Mouse (Mus musculus): ENCODE results near the gene Vamp5. TPM values are rescaled to one million over a fixed set of nuclear protein-coding genes. Genes with fewer than 3 reads are reported as not detected.
A peak's percentile ranks its signal among the peaks of the same experiment; 100 is the strongest.

Gene Vamp5
- polyA plus RNA-seq, 1 experiment from 2014 or later, result 23.9 TPM

DNA sequence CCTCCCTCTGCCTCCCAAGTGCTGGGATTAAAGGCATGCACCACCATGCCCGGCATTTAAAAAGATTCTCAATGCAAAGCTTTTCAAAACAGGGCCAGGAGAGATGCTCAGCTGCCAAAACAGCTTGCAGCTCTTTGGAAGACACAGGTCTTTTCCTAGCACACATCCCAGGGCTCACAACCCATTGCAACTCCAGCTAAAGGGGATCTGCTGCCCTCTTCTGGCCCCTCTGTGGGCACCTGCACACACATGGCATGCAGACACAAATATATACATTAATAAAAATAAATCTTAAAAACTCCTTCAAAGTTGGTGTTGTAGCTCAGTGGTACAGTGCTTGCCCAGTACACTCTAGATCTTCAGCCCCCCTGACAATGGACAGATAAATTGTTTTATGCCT lies 29.7 kb upstream of the Vamp5 start:
- H3K4me3 ChIP-seq (replicated peaks), result no peak overlapping the region
- H3K4me1 ChIP-seq, result peaks cover 10% of the 10 kb centered on the region
- no peaks in the 10 kb centered on the region for H3K9me3 ChIP-seq
- no peak for ATAC-seq (ENCODE audit: insufficient read depth, low FRiP score, low read depth)
- H3K9ac ChIP-seq, result no peak overlapping the region
- no peaks in the 10 kb centered on the region for H3K36me3 ChIP-seq
- H3K27ac ChIP-seq, result no peak overlapping the region
- H3K27me3 ChIP-seq (replicated peaks), result no peaks in the 10 kb centered on the region
- 28% methylated on average over 1 of the region's 1 CpGs for WGBS
- no peak overlapping the region for H3K4me2 ChIP-seq

DNA sequence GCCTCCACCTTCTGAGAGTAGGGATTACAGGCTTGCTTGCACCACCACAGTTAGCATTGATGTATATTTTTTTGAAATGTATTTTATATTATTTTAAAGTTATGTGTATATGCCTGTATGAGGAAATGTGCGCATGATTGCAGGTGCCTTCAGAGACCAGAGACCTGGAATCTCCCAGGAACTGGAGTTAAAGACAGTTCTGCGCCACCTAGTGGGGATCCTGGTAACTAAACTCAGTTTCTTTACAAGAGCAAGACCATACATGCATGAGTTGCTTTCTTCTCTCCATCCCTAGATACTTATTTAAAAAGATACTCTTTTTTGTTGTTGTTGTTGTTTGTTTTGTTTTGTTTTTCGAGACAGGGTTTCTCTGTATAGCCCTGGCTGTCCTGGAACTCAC lies 29.3 kb upstream of the Vamp5 start:
- ATAC-seq (ENCODE audit: insufficient read depth, low FRiP score, low read depth), result no peak
- no peaks in the 10 kb centered on the region for H3K27me3 ChIP-seq (replicated peaks)
- 15% methylated on average over 3 of the region's 3 CpGs for WGBS
- no peaks in the 10 kb centered on the region for H3K36me3 ChIP-seq
- no peak overlapping the region for H3K4me2 ChIP-seq
- no peak overlapping the region for H3K27ac ChIP-seq
- peaks cover 5% of the 10 kb centered on the region; the same call in 1 of the 2 replicates for H3K4me1 ChIP-seq
- H3K9me3 ChIP-seq, result no peaks in the 10 kb centered on the region
- H3K4me3 ChIP-seq (replicated peaks), result no peak overlapping the region
- H3K9ac ChIP-seq, result no peak overlapping the region

DNA sequence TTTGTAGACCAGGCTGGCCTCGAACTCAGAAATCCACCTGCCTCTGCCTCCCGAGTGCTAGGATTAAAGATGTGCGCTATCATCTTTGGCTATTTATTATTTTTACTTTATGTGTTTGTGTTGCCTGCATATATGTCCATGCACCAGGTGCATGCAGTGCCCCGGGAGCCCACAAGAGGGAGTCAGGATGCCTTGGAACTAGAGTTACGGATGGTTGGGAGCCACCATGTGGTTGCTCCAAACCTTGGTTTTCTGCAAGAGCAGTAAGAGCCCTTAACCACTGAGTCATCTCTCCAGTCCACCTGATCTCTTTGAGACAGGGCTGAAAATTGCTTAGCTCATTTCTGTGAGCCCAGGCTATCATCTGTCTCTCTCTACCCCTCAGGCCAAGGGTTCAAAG lies 26.9 kb upstream of the Vamp5 start:
- Histone ChIP-seq H3K27me3 (replicated peaks) (no peaks in the 10 kb centered on the region), H3K9me3 (no peaks in the 10 kb centered on the region), H3K9ac (no peak overlapping the region), H3K27ac (no peak overlapping the region), H3K4me2 (no peak overlapping the region), H3K4me3 (replicated peaks) (no peak overlapping the region), H3K4me1 (no peaks in the 10 kb centered on the region), H3K36me3 (no peaks in the 10 kb centered on the region)
- under 1% methylated on average over 5 of the region's 5 CpGs for WGBS
- ATAC-seq (ENCODE audit: insufficient read depth, low FRiP score, low read depth), result peak; percentile 78; the same call in 1 of the 2 replicates

DNA sequence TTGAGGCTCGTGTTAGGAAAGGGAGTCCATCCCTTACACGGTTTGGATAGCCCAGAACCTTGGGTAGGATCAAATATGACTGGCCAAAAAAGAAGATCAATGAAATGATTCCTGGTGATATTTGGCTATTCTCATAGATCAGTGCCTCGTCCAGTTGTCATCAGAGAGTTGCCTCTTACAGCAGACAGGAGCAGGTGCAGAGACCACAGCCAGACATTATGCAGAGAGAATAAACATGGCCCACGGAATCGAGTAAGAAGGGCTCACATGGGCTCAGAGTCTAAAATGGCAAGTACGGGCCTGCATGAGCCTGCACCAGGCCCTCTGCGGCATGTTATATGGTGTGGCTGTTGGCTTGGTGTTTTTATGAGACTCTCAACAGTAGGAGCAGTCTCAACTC lies 25.1 kb upstream of the Vamp5 start:
- Histone ChIP-seq H3K27ac (no peak overlapping the region), H3K4me3 (replicated peaks) (no peak overlapping the region), H3K9ac (no peak overlapping the region), H3K9me3 (no peaks in the 10 kb centered on the region), H3K27me3 (replicated peaks) (no peaks in the 10 kb centered on the region), H3K4me1 (no peaks in the 10 kb centered on the region), H3K36me3 (no peaks in the 10 kb centered on the region), H3K4me2 (no peak overlapping the region)
- no peak for ATAC-seq (ENCODE audit: insufficient read depth, low FRiP score, low read depth)
- WGBS, result 66% methylated on average over 7 of the region's 7 CpGs

DNA sequence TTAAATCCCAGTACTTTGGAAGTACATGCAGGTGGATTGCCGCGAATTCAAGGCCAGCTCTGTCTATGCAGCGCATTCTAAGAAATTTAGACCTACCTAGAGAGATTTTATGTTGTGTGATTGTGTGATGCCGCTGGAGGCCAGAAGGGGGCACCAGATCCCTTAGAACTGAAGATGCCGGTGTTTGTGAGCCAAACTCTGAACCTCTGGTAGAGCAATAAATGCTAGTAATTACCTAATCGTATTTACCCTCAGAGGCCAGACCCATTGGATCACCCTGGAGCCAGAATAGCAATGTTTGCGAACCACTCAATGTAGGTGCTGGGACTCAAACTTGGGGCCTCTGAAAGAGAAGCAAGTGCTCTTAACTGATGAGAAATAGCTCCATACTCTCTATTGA lies 21.6 kb upstream of the Vamp5 start:
- WGBS, result 24% methylated on average over 7 of the region's 7 CpGs
- no peaks in the 10 kb centered on the region for H3K4me1 ChIP-seq
- H3K4me2 ChIP-seq, result no peak overlapping the region
- H3K9ac ChIP-seq, result no peak overlapping the region
- H3K36me3 ChIP-seq, result no peaks in the 10 kb centered on the region
- no peaks in the 10 kb centered on the region for H3K9me3 ChIP-seq
- no peak overlapping the region for H3K27ac ChIP-seq
- H3K4me3 ChIP-seq (replicated peaks), result no peak overlapping the region
- no peak for ATAC-seq (ENCODE audit: insufficient read depth, low FRiP score, low read depth)
- no peaks in the 10 kb centered on the region for H3K27me3 ChIP-seq (replicated peaks)

DNA sequence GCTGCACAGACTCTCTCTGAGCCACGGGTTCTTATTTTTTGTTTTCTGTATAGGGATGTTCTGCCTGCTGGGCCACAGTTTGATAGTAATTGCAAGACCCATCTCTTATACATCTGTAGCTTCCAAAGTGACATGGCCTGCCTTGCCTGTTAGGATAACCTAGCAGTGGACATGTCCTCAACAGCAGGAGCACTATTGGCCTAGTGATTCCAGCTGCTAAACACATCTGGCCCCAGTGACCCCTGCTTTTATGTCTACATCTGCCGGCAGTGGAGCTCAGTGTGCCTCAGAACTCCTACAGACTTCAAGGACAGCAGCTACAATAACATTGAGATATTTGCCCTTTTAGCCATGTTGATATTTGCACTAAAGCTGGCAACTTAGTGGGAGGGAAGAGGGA lies 19.7 kb upstream of the Vamp5 start:
- H3K9me3 ChIP-seq, result no peaks in the 10 kb centered on the region
- H3K27ac ChIP-seq, result no peak overlapping the region
- no peak overlapping the region for H3K9ac ChIP-seq
- WGBS, result 45% methylated on average over 2 of the region's 2 CpGs
- H3K36me3 ChIP-seq, result no peaks in the 10 kb centered on the region
- H3K4me1 ChIP-seq, result no peaks in the 10 kb centered on the region
- no peak for ATAC-seq (ENCODE audit: insufficient read depth, low FRiP score, low read depth)
- no peak overlapping the region for H3K4me2 ChIP-seq
- no peaks in the 10 kb centered on the region for H3K27me3 ChIP-seq (replicated peaks)
- no peak overlapping the region for H3K4me3 ChIP-seq (replicated peaks)

DNA sequence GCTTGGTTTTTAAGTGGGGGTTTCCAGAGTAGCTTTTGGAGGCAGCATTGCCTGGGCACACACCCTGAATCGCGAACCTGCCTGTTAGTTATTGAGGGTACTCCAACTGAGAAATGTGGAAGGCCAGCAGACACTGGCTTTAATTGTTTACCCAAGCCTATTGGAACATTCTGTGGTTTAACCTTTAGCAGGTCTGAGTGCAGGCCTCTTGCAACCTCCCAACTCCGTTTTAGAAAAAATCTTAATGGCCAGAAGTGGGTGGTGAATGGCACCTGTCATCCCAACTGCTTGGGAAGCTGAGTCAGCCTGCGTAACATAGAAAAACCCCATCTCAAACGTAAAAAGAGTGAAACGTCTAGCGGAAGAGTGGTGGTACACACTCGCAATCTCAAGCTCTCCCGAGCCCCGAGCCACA lies 16.6 kb upstream of the Vamp5 start:
- Histone ChIP-seq H3K9ac (no peak overlapping the region), H3K9me3 (no peaks in the 10 kb centered on the region), H3K4me3 (replicated peaks) (no peak overlapping the region), H3K27ac (no peak overlapping the region), H3K4me2 (no peak overlapping the region), H3K36me3 (no peaks in the 10 kb centered on the region), H3K4me1 (0 out of 2 replicates have a peak, but pooled peaks cover 2% of the 10 kb centered on the region), H3K27me3 (replicated peaks) (no peaks in the 10 kb centered on the region)
- no peak for ATAC-seq (ENCODE audit: insufficient read depth, low FRiP score, low read depth)
- WGBS, result 75% methylated on average over 10 of the region's 10 CpGs

DNA sequence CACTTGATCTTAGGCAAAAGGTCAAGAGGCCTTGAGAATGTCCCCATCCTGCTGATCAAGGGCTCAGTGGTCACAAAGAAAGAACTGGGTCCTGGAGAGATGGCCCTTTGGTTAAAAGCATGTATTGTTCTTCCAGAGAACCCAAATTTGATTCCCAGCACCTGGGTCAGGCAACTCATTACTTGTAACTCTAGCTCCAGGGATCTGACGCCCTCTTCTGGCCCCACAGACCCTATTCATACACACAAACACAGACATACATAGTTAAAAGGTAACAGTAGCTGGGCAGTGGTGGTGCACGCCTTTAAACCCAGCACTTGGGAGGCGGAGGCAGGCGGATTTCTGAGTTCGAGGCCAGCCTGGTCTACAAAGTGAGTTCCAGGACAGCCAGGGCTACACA lies 12.1 kb upstream of the Vamp5 start:
- no peaks in the 10 kb centered on the region for H3K9me3 ChIP-seq
- H3K27ac ChIP-seq, result no peak overlapping the region
- no peak overlapping the region for H3K9ac ChIP-seq
- 0 out of 2 replicates have a peak, but pooled peaks cover 3% of the 10 kb centered on the region for H3K36me3 ChIP-seq
- no peak for ATAC-seq (ENCODE audit: insufficient read depth, low FRiP score, low read depth)
- no peak overlapping the region for H3K4me3 ChIP-seq (replicated peaks)
- H3K4me2 ChIP-seq, result no peak overlapping the region
- peaks cover 23% of the 10 kb centered on the region for H3K4me1 ChIP-seq
- H3K27me3 ChIP-seq (replicated peaks), result no peaks in the 10 kb centered on the region
- WGBS, result 92% methylated on average over 5 of the region's 5 CpGs

DNA sequence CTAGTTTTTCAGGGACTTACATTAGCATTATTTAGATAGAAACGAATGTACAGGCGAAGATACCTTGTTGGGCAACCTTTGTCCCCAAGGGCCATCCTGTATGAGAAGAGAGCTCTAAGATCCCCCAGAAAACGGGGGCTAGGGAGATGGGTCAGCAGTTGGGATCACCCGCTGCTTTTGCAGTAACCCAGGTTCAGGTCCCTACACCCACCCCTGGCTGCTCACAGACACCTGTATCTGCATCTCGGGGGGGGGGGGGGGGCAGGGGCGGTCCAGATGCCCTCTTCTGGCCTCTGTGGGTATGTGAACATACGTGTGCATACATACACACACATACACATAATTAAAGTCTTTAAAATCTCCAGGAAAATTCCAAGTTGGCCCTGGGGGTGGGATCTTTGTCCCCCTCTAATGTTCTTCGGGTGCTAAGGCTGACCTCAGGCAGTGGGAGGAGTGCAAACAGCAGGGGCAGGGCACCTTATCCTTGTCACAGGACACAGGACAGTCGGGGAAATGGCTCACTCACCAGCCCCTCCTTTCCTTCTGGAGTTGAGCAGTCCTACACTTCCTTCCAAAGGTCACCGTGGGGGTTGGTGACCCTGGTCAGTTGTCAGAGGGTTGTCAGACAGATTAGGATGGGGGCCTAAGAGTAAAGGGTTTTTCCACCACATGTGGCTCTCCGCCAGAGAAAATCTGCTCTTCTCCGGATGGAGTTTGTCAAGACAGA lies 10.7 kb upstream of the Vamp5 start:
- Histone ChIP-seq H3K9me3 (no peaks in the 10 kb centered on the region), H3K4me1 (peaks cover 23% of the 10 kb centered on the region), H3K27ac (peak overlapping the region; percentile 98), H3K4me2 (peak overlapping the region; percentile 70), H3K36me3 (peaks cover 10% of the 10 kb centered on the region; the same call in 1 of the 2 replicates), H3K4me3 (replicated peaks) (peak overlapping the region; percentile 65), H3K9ac (peak overlapping the region; percentile 58; the same call in 1 of the 2 replicates), H3K27me3 (replicated peaks) (no peaks in the 10 kb centered on the region)
- ATAC-seq (ENCODE audit: insufficient read depth, low FRiP score, low read depth), result peak; percentile 48; the same call in 1 of the 2 replicates
- WGBS, result 14% methylated on average over 12 of the region's 12 CpGs

DNA sequence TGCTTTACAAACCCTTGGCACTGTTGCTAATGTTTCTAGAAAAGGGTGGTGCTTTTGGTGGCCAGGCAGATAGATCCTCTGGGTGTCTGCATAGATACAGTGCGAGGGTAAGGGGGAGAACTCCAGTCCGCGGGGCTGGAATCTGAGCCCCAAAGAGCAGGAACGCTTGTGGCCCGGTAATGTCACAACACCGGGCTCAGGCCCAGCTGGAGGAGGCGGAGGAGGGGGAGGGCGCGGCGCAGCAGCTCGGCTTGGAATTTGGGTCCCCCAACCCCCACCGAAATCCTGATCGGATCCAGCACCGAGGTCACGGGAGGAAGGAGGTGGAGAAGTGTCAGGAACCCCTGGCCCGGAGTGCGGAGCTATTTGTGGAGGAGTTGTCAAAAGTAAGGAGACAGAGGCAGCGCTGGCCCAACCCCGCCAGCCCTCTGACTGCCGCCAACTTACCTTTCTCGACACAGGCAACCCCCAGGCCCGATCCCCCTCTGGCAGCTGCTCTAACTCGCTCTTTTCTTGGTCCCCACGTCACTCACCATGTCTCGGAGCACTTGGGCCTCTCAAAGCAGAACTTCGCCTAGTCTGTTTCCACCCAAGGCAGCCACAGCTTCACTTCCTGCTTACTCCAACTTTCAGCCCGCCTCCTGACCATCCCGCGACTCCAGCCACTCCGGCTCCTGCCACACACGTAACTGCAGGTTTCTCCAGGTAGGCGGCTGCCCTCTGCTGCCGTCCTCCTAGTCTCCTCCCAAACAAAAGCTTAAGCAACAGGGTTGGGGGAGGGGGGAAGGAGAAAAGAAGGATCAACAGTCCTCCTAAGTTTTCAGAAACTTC lies 9.9 kb upstream of the Vamp5 start, which contains the start of gene Vamp8:
Gene Vamp8 (minus strand): TSS at position 763 of the 831 bp plus-strand sequence.
- ATAC-seq (ENCODE audit: insufficient read depth, low FRiP score, low read depth), result peak; percentile 78
- H3K9me3 ChIP-seq, result no peaks in the 10 kb centered on the region
- H3K4me1 ChIP-seq, result peaks cover 23% of the 10 kb centered on the region
- under 1% methylated on average over 33 of the region's 33 CpGs for WGBS
- H3K36me3 ChIP-seq, result peaks cover 19% of the 10 kb centered on the region
- peak within 1 kb of the TSS; percentile 58 for H3K9ac ChIP-seq
- peak within 1 kb of the TSS; percentile 70 for H3K4me2 ChIP-seq
- H3K27me3 ChIP-seq (replicated peaks), result no peaks in the 10 kb centered on the region
- H3K27ac ChIP-seq, result peak within 1 kb of the TSS; percentile 98
- peak within 1 kb of the TSS; percentile 65 for H3K4me3 ChIP-seq (replicated peaks)

DNA sequence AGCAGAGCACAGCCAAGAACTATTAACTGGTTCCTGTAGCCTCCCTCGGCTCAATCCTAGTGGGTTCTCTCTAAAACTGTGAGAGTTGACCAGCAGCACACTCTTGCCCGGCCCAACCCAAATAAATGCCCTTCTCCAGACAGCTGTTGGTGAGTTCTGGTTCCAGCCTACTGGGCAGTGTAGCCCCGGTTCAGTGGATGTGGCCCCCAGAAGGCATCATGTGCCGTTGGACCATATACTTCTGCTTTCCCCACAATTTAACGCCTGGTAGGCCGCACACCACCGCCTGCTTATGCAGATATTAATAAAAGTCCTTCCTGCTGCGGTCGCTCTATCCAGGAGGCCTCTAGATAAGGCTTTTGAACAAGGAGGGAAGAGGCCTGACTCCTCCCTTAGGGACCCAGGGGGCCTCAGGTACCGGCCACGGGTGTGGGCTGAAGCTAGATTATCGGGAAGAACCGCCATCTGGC lies 9.2 kb upstream of the Vamp5 start:
- H3K4me2 ChIP-seq, result peak overlapping the region; percentile 70
- H3K27ac ChIP-seq, result peak overlapping the region; percentile 98
- H3K4me1 ChIP-seq, result peaks cover 23% of the 10 kb centered on the region
- peak overlapping the region; percentile 58 for H3K9ac ChIP-seq
- H3K36me3 ChIP-seq, result peaks cover 25% of the 10 kb centered on the region
- ATAC-seq (ENCODE audit: insufficient read depth, low FRiP score, low read depth), result peak; percentile 85
- peak overlapping the region; percentile 65 for H3K4me3 ChIP-seq (replicated peaks)
- WGBS, result 8% methylated on average over 13 of the region's 13 CpGs
- H3K9me3 ChIP-seq, result no peaks in the 10 kb centered on the region
- no peaks in the 10 kb centered on the region for H3K27me3 ChIP-seq (replicated peaks)

Data from stomach, embryonic 15.5 days (tissue).